In genomic region chr12:77238531-77239389, GRCm38 (mm10) we compare ENCODE assay signal across 8 mouse cellular contexts. TPM values are rescaled to one million over a fixed set of nuclear protein-coding genes. Genes with fewer than 3 reads are reported as not detected.
A peak's percentile ranks its signal among the peaks of the same experiment; 100 is the strongest.
DNase-seq lines count a peak whose midpoint lies in the region; ATAC-seq and TF ChIP-seq lines count a peak whose summit lies in the region.

No protein-coding gene starts in this region.

- DNase-seq in A20 (ENCODE audit: low read depth, low spot score), result peak; percentile 95
- DNase-seq in embryonic facial prominence, embryonic 14.5 days (ENCODE audit: low spot score), result peak; percentile 96
- peak; percentile 94 to 95 for DNase-seq in heart, adult 9 months (ENCODE audit: low spot score in 2 of 2)
- DNase-seq in kidney, adult 9 months, result peak; percentile 94
- peak; percentile 87 to 88 for DNase-seq in spleen, adult 18-20 months

- H3K36me3 ChIP-seq in embryonic facial prominence, embryonic 14.5 days (ENCODE audit: control insufficient read depth, insufficient read depth, low read length), result no peaks in the 10 kb centered on the region
- no peaks in the 10 kb centered on the region for H3K36me3 ChIP-seq in limb, embryonic 13.5 days
- no peaks in the 10 kb centered on the region for H3K36me3 ChIP-seq in midbrain, embryonic 15.5 days (replicated peaks)

- H3K9ac ChIP-seq in embryonic facial prominence, embryonic 14.5 days (ENCODE audit: low read depth, low read length), result peak overlapping the region; percentile 89
- peak overlapping the region; percentile 91 for H3K9ac ChIP-seq in limb, embryonic 13.5 days
- H3K9ac ChIP-seq in midbrain, embryonic 15.5 days, result peak overlapping the region; percentile 98

- H3K4me1 ChIP-seq in bone marrow, adult 2 months (ENCODE audit: control insufficient read depth, insufficient read depth, low read length), result no peaks in the 10 kb centered on the region; the same call in 1 of the 2 replicates
- H3K4me1 ChIP-seq in embryonic facial prominence, embryonic 14.5 days (ENCODE audit: control insufficient read depth, insufficient read depth, low read length), result peaks cover 8% of the 10 kb centered on the region; the same call in 1 of the 2 replicates
- peaks cover 10% of the 10 kb centered on the region; the same call in 1 of the 2 replicates for H3K4me1 ChIP-seq in limb, embryonic 13.5 days
- H3K4me1 ChIP-seq in midbrain, embryonic 15.5 days, result peaks cover 16% of the 10 kb centered on the region

- H3K27ac ChIP-seq in bone marrow, adult 2 months (ENCODE audit: control insufficient read depth, insufficient read depth, low read depth, low read length, poor library complexity), result peak overlapping the region; percentile 96
- peak overlapping the region; percentile 91 for H3K27ac ChIP-seq in embryonic facial prominence, embryonic 14.5 days (replicated peaks; ENCODE audit: low read depth, low read length)
- H3K27ac ChIP-seq in limb, embryonic 13.5 days, result peak overlapping the region; percentile 91
- H3K27ac ChIP-seq in midbrain, embryonic 15.5 days, result peak overlapping the region; percentile 100

- H3K9me3 ChIP-seq in embryonic facial prominence, embryonic 14.5 days (ENCODE audit: control insufficient read depth, low read length), result no peaks in the 10 kb centered on the region
- H3K9me3 ChIP-seq in limb, embryonic 13.5 days, result no peaks in the 10 kb centered on the region
- no peaks in the 10 kb centered on the region for H3K9me3 ChIP-seq in midbrain, embryonic 15.5 days

- TF ChIP-seq CTCF in bone marrow, adult 2 months (IDR thresholded peaks at IDR 0.05; ENCODE audit: control insufficient read depth, insufficient read depth, low read length), result peak; percentile 18; the same call in 1 of the 2 replicates

- H3K27me3 ChIP-seq in embryonic facial prominence, embryonic 14.5 days (replicated peaks; ENCODE audit: control insufficient read depth, insufficient read depth, low read length), result no peaks in the 10 kb centered on the region
- H3K27me3 ChIP-seq in limb, embryonic 13.5 days, result no peaks in the 10 kb centered on the region
- no peaks in the 10 kb centered on the region for H3K27me3 ChIP-seq in midbrain, embryonic 15.5 days (replicated peaks)

- TF ChIP-seq POLR2A in bone marrow, adult 2 months (IDR thresholded peaks at IDR 0.05; ENCODE audit: borderline replicate concordance, control insufficient read depth, low read depth, low read length), result peak; percentile 73; the same call in 1 of the 2 replicates

- peak overlapping the region; percentile 97 for H3K4me3 ChIP-seq in bone marrow, adult 2 months (replicated peaks; ENCODE audit: control insufficient read depth, low read depth, low read length)
- H3K4me3 ChIP-seq in embryonic facial prominence, embryonic 14.5 days (ENCODE audit: low read depth, low read length), result peak overlapping the region; percentile 71
- H3K4me3 ChIP-seq in limb, embryonic 13.5 days, result peak overlapping the region; percentile 78
- H3K4me3 ChIP-seq in midbrain, embryonic 15.5 days, result peak overlapping the region; percentile 99

- peak; percentile 97 for ATAC-seq in embryonic facial prominence, embryonic 14.5 days (ENCODE audit: low read depth)
- peak; percentile 95 for ATAC-seq in limb, embryonic 13.5 days (ENCODE audit: low FRiP score, low read depth)
- peak; percentile 98 for ATAC-seq in midbrain, embryonic 15.5 days (replicated peaks)

- WGBS in bone marrow, adult 2 months, result under 1% methylated on average over 119 of the region's 120 CpGs
- under 1% methylated on average over 19 of the region's 120 CpGs for WGBS in embryonic facial prominence, embryonic 14.5 days
- under 1% methylated on average over 97 of the region's 120 CpGs for WGBS in limb, embryonic 13.5 days
- WGBS in midbrain, embryonic 15.5 days, result under 1% methylated on average over 106 of the region's 120 CpGs

- H3K4me2 ChIP-seq in embryonic facial prominence, embryonic 14.5 days (ENCODE audit: low read depth, low read length), result peak overlapping the region; percentile 94
- H3K4me2 ChIP-seq in limb, embryonic 13.5 days (replicated peaks), result peak overlapping the region; percentile 95
- H3K4me2 ChIP-seq in midbrain, embryonic 15.5 days, result peak overlapping the region; percentile 71

RNA-seq across cellular contexts. Expression of gene Fut8, which starts 0.8 kb away (rescaled TPM):
- 9.5 and 13.8 TPM in 2 replicates for polyA plus RNA-seq in bone marrow, adult 2 months (2011; ENCODE audit: insufficient read depth, insufficient read length, low replicate concordance, missing spikeins)
- 28.8 and 31.4 TPM in 2 replicates for polyA plus RNA-seq in embryonic facial prominence, embryonic 14.5 days (2014; fragmentation: Nextera tagmentation; extraction: Ambion mirVana)
- 28.0 and 28.8 TPM in 2 replicates for polyA plus RNA-seq in limb, embryonic 13.5 days (2015; fragmentation: Nextera tagmentation; extraction: Ambion mirVana)
- polyA plus RNA-seq in midbrain, embryonic 15.5 days (2015; fragmentation: Nextera tagmentation; extraction: Ambion mirVana), result 64.8 and 66.9 TPM in 2 replicates

Comparison
In these comparisons a context has a peak if more than half of its experiments do, and no peak if none do; other contexts are left out.
1. Peak in every context shown above with its lines: DNase-seq, ATAC-seq, H3K4me3 ChIP-seq and H3K27ac ChIP-seq.